Mouse (Mus musculus) right cerebral cortex, postnatal 4 days (tissue): ENCODE data around the gene Cab39.
A peak's percentile ranks its signal among the peaks of the same experiment; 100 is the strongest.
"Not testable (repeated sequence)": the region's sequence is repeated elsewhere in the genome, so short reads cannot be mapped to it uniquely, and the experiment has no call there.

ENCODE experiments used
- DNase-seq: peaks from one replicate; pipeline ENCODE4 v3.0.0-alpha.2; 2022

The Cab39 gene

GRCm38 (mm10) chr1:85791476-85791875 is 1.8 kb upstream of the Cab39 start:
- no peak for DNase-seq

- DNase-seq = peak; percentile 35
These were observed 998 bp downstream of the Cab39 start for GRCm38 (mm10) chr1:85794106-85794771.

GRCm38 (mm10) chr1:85795196-85795595 is 2.0 kb downstream of the Cab39 start:
- no peak for DNase-seq

- DNase-seq = no peak
These were observed 6.5 kb downstream of the Cab39 start for GRCm38 (mm10) chr1:85799776-85800175.

- DNase-seq = no peak
These were observed 9.3 kb downstream of the Cab39 start for GRCm38 (mm10) chr1:85802517-85802916.

- no peak for DNase-seq
These were observed 11.3 kb downstream of the Cab39 start for GRCm38 (mm10) chr1:85804551-85804950.

- DNase-seq = no peak
These were observed 16.0 kb downstream of the Cab39 start for GRCm38 (mm10) chr1:85809256-85809655.

- no peak for DNase-seq
These were observed 17.1 kb downstream of the Cab39 start for GRCm38 (mm10) chr1:85810343-85810742.

GRCm38 (mm10) chr1:85810787-85811186 is 17.5 kb downstream of the Cab39 start:
- no peak for DNase-seq

GRCm38 (mm10) chr1:85814213-85814612 is 21.0 kb downstream of the Cab39 start:
- not testable (repeated sequence) for DNase-seq

- DNase-seq = no peak
These were observed 24.9 kb downstream of the Cab39 start for GRCm38 (mm10) chr1:85818121-85818520.

- DNase-seq = no peak
These were observed 26.5 kb downstream of the Cab39 start for GRCm38 (mm10) chr1:85819695-85820094.

GRCm38 (mm10) chr1:85822239-85822638 is 29.0 kb downstream of the Cab39 start:
- DNase-seq = no peak

- DNase-seq = no peak
These were observed 31.7 kb downstream of the Cab39 start for GRCm38 (mm10) chr1:85824905-85825304.

GRCm38 (mm10) chr1:85827166-85827565 is 33.9 kb downstream of the Cab39 start:
- no peak for DNase-seq

GRCm38 (mm10) chr1:85829016-85829415 is 35.8 kb downstream of the Cab39 start:
- no peak for DNase-seq

GRCm38 (mm10) chr1:85838056-85838455 is 44.8 kb downstream of the Cab39 start:
- no peak for DNase-seq

- no peak for DNase-seq
These were observed 46.1 kb downstream of the Cab39 start for GRCm38 (mm10) chr1:85839356-85839755.

- no peak for DNase-seq
These were observed 46.5 kb downstream of the Cab39 start for GRCm38 (mm10) chr1:85839790-85840189.

- DNase-seq = no peak
These were observed 47.2 kb downstream of the Cab39 start for GRCm38 (mm10) chr1:85840421-85840820.

GRCm38 (mm10) chr1:85842251-85842650 is 49.0 kb downstream of the Cab39 start:
- DNase-seq = no peak

- DNase-seq = no peak
These were observed 50.1 kb downstream of the Cab39 start for GRCm38 (mm10) chr1:85843291-85843863.

- DNase-seq = no peak
These were observed 51.7 kb downstream of the Cab39 start for GRCm38 (mm10) chr1:85844981-85845380.

- DNase-seq = no peak
These were observed 52.2 kb downstream of the Cab39 start for GRCm38 (mm10) chr1:85845476-85845875.

- DNase-seq = no peak
These were observed 55.8 kb downstream of the Cab39 start for GRCm38 (mm10) chr1:85849016-85849415.
